Comparison of ENCODE assay signal across 28 mouse cellular contexts in genomic region chr11:103606611-103607010, GRCm38 (mm10). TPM values are rescaled to one million over a fixed set of nuclear protein-coding genes. Genes with fewer than 3 reads are reported as not detected.
DNase-seq lines count a peak whose midpoint lies in the region; ATAC-seq and TF ChIP-seq lines count a peak whose summit lies in the region.
"Had no signal": no experiment of that assay in that cellular context is flagged by ENCODE, and none has a peak within 500 bp of the region (broad histone marks: within the 10 kb centered on the region; RNA-seq: fewer than 3 reads in every experiment).

No protein-coding gene starts in this region.

- no peak overlapping the region; the same call in 1 of the 2 replicates for H3K27ac ChIP-seq in ES-E14 (ENCODE audit: insufficient read depth, low read depth, low read length, poor library complexity, severe bottlenecking)
- H3K27ac ChIP-seq: forebrain, embryonic 10.5 days; heart, adult 2 months; heart, embryonic 10.5 days; heart, embryonic 13.5 days; hindbrain, embryonic 14.5 days had no signal

- no peaks in the 10 kb centered on the region for H3K9me3 ChIP-seq in ES-E14 (ENCODE audit: control insufficient read depth, insufficient read depth, low read depth, low read length)
- H3K9me3 ChIP-seq: forebrain, embryonic 10.5 days; heart, embryonic 10.5 days; heart, embryonic 13.5 days had no signal

- H3K4me1 ChIP-seq in ES-E14 (ENCODE audit: control insufficient read depth in 2 of 2, insufficient read depth in 2 of 2, low read length in 2 of 2, poor library complexity in 1 of 2) = peaks cover 4 to 6% of the 10 kb centered on the region in 2 experiments; a peak in 3 of 4 replicates
- H3K4me1 ChIP-seq: forebrain, embryonic 10.5 days; heart, embryonic 10.5 days; heart, embryonic 13.5 days had no signal

- H3K9ac ChIP-seq in ES-E14 (ENCODE audit: insufficient read depth, low read depth, low read length, poor library complexity, severe bottlenecking) = no peak overlapping the region
- H3K9ac ChIP-seq: forebrain, postnatal 0 days; heart, embryonic 13.5 days; hindbrain, embryonic 14.5 days had no signal

- in situ Hi-C loops in ES-E14 (cut with MboI; ENCODE audit: low sequenced_read_pairs in 2 of 2, unreplicated experiment in 2 of 2) = no loop called here

- no peak overlapping the region for H3K4me3 ChIP-seq in ES-E14 (ENCODE audit: insufficient read depth in 1 of 2, low read depth in 1 of 2, low read length in 2 of 2, poor library complexity in 1 of 2, severe bottlenecking in 1 of 2)
- H3K4me3 ChIP-seq: forebrain, embryonic 10.5 days; heart, adult 2 months; heart, embryonic 10.5 days; heart, embryonic 13.5 days had no signal

- ATAC-seq in granulocyte monocyte progenitor cell, adult 5-6 weeks (replicated peaks; ENCODE audit: poor library complexity, severe bottlenecking) = peak; percentile 48; the same call in 1 of the 2 replicates
- ATAC-seq: forebrain, embryonic 14.5 days; forebrain, postnatal 0 days had no signal

- no peaks in the 10 kb centered on the region for H3K36me3 ChIP-seq in ES-E14 (ENCODE audit: control insufficient read depth, insufficient read depth, low read length, poor library complexity, severe bottlenecking)
- H3K36me3 ChIP-seq: forebrain, embryonic 10.5 days; heart, embryonic 10.5 days; heart, embryonic 13.5 days had no signal

- DNase-seq in 416B (ENCODE audit: low read depth) (peak; percentile 57), ES-E14 (ENCODE audit: low read depth, low spot score) (peak; percentile 6), R1 (ENCODE audit: low read depth, low spot score) (peak; percentile 41)
- no peak for DNase-seq in lung, adult 18-20 months
- no peak for DNase-seq in cerebellum, adult 11-12 months
- no peak for DNase-seq in embryo, embryonic 9.5 days (ENCODE audit: extremely low spot score)
- no peak for DNase-seq in retina, postnatal 1 day
- DNase-seq: adrenal gland, postnatal 10 days; adrenal gland, postnatal 36 days; cerebellum, adult 2 months; cerebellum, adult 9-11 months; cerebellum, postnatal 36 days; embryo, embryonic 11 days; forebrain, postnatal 0 days; gastrocnemius, postnatal 25 days; heart, adult 2 months; heart, postnatal 14 days; heart, postnatal 4 days; kidney, adult 11 months; kidney, adult 8-10 months had no signal

TF ChIP-seq in ES-E14, 5 proteins besides CTCF, POLR2A, EP300 and RAD21:
- TF ChIP-seq ZC3H11A (IDR thresholded peaks at IDR 0.05; ENCODE audit: borderline replicate concordance, low read depth, low read length) (no peak), MAFK (IDR thresholded peaks at IDR 0.05; ENCODE audit: insufficient read depth, low read depth, low read length) (peak; percentile 41; the same call in 1 of the 2 replicates), ZNF384 (IDR thresholded peaks at IDR 0.05; ENCODE audit: low read depth, low read length) (peak; percentile 85), CHD2 (IDR thresholded peaks at IDR 0.05; ENCODE audit: low read depth, low read length) (no peak), HCFC1 (IDR thresholded peaks at IDR 0.05; ENCODE audit: borderline replicate concordance, insufficient read depth, low read length) (no peak)

RNA-seq across cellular contexts. Expression of gene Gm884, which starts 14.3 kb away (rescaled TPM):
- under 0.01 and 0.04 TPM in 2 replicates for total RNA-seq in ES-E14 (2012; rRNA removed)
- not detected in 2 replicates for total RNA-seq in granulocyte monocyte progenitor cell, adult 5-6 weeks (2014; fragmentation: Nextera tagmentation)
- total RNA-seq in granulocyte monocyte progenitor cell, adult 5-6 weeks (2017) = not detected in 2 replicates
- total RNA-seq: adrenal gland, adult 18-20 months; adrenal gland, postnatal 10 days; adrenal gland, postnatal 36 days; forebrain, postnatal 0 days; gastrocnemius, adult 8-10 months; gastrocnemius, postnatal 25 days; heart, adult 2 months; heart, postnatal 14 days; heart, postnatal 4 days had no signal

RNA-seq across cellular contexts. Expression of gene Lyzl6, which starts 32.1 kb away (rescaled TPM):
- not detected in 2 replicates for total RNA-seq in ES-E14 (2012; rRNA removed)
- not detected in 2 replicates for total RNA-seq in granulocyte monocyte progenitor cell, adult 5-6 weeks (2014; fragmentation: Nextera tagmentation)
- not detected in 2 replicates for total RNA-seq in granulocyte monocyte progenitor cell, adult 5-6 weeks (2017)
- total RNA-seq: adrenal gland, adult 18-20 months; adrenal gland, postnatal 10 days; adrenal gland, postnatal 36 days; forebrain, postnatal 0 days; gastrocnemius, adult 8-10 months; gastrocnemius, postnatal 25 days; heart, adult 2 months; heart, postnatal 14 days; heart, postnatal 4 days had no signal

RNA-seq across cellular contexts. Expression of gene Rprml, which starts 42.8 kb away (rescaled TPM):
- 0.49 and 0.63 TPM in 2 replicates for total RNA-seq in ES-E14 (2012; rRNA removed)
- not detected in 2 replicates for total RNA-seq in granulocyte monocyte progenitor cell, adult 5-6 weeks (2014; fragmentation: Nextera tagmentation)
- total RNA-seq in granulocyte monocyte progenitor cell, adult 5-6 weeks (2017) = not detected in 2 replicates
- total RNA-seq: gastrocnemius, postnatal 25 days; heart, adult 2 months; heart, postnatal 14 days; heart, postnatal 4 days had no signal

Comparison
In these comparisons a context has a peak if more than half of its experiments do, and no peak if none do; other contexts are left out.
1. DNase-seq: peak in 416B (single experiment), ES-E14 (single experiment) and R1 (single experiment); none in lung, adult 18-20 months (0 of 2), cerebellum, adult 11-12 months (single experiment), embryo, embryonic 9.5 days (single experiment) and retina, postnatal 1 day (single experiment).